Mouse (Mus musculus) lung, postnatal 0 days (tissue): ENCODE measurements around the gene Tmem145. TPM values are rescaled to one million over a fixed set of nuclear protein-coding genes. Genes with fewer than 3 reads are reported as not detected.

Experiments used
- ATAC-seq: fragments of 200-750 bp; cut with Nextera tagmentation; 2 replicates; pipeline ENCODE4 v1.8.0; 2017; ENCODE audit warnings: moderate library complexity
- DNase-seq: peaks from one replicate; pipeline ENCODE4 v3.0.0-alpha.2; 2016; ENCODE audit warnings: low spot score
- H3K27ac ChIP-seq: fragments of 300-500 bp; sonication (generic); 2 replicates; pipeline ENCODE4 v1.5.1; 2014; ENCODE audit warnings: antibody characterized with exemption, mild to moderate bottlenecking, low read length, mixed read lengths
- H3K27me3 ChIP-seq: fragments of 300-500 bp; sonication (generic); replicated peaks from 2 replicates; pipeline ENCODE4 v1.6.1; 2014; ENCODE audit warnings: low read length, mixed read lengths; ENCODE audit not compliant: insufficient read depth
- H3K36me3 ChIP-seq: fragments of 300-500 bp; sonication (generic); 2 replicates; pipeline ENCODE4 v1.6.1; 2014; ENCODE audit warnings: low read length, mixed read lengths; ENCODE audit not compliant: insufficient read depth
- H3K4me1 ChIP-seq: fragments of 300-500 bp; sonication (generic); 2 replicates; pipeline ENCODE4 v1.6.1; 2014; ENCODE audit warnings: antibody characterized with exemption, low read depth, low read length, mixed read lengths; ENCODE audit not compliant: insufficient read depth
- H3K4me2 ChIP-seq: fragments of 300-500 bp; sonication (generic); replicated peaks from 2 replicates; pipeline ENCODE4 v1.6.1; 2014; ENCODE audit warnings: low read depth, mild to moderate bottlenecking, low read length, moderate library complexity, mixed read lengths
- H3K4me3 ChIP-seq: fragments of 300-500 bp; sonication (generic); 2 replicates; pipeline ENCODE4 v1.5.1; 2014; ENCODE audit warnings: low read depth, low read length
- H3K9ac ChIP-seq: fragments of 300-500 bp; sonication (generic); replicated peaks from 2 replicates; pipeline ENCODE4 v1.6.1; 2014; ENCODE audit warnings: low read depth, mild to moderate bottlenecking
- H3K9me3 ChIP-seq: fragments of 300-500 bp; sonication (generic); 2 replicates; pipeline ENCODE4 v1.6.1; 2016; ENCODE audit warnings: low read length, mixed read lengths
- CTCF ChIP-seq: IDR thresholded peaks from 2 replicates; pipeline ENCODE4 v1.5.1; 2016; ENCODE audit warnings: antibody characterized with exemption, mild to moderate bottlenecking
- EP300 ChIP-seq: IDR thresholded peaks from 2 replicates; pipeline ENCODE4 v1.6.1; 2016; ENCODE audit warnings: antibody characterized with exemption, mild to moderate bottlenecking, control low read depth
- WGBS: fragments of 180-500 bp; shearing (Covaris S2); extraction: QIAGEN DNeasy Blood & Tissue Kit; methylation state at CpG from one replicate; pipeline ENCODE4 v1.1.7; 2014; 5-methylcytosine and 5-hydroxymethylcytosine counted together
- polyA plus RNA-seq: library from polyadenylated mRNA; unstranded; fragments of >200 nt; fragmentation: Nextera tagmentation; extraction: Ambion mirVana; gene quantifications from 2 replicates; pipeline ENCODE4 v1.2.1, GENCODE M21; 2015

Tmem145 gene
- polyA plus RNA-seq, 1 experiment from 2014 or later = not detected

DNA sequence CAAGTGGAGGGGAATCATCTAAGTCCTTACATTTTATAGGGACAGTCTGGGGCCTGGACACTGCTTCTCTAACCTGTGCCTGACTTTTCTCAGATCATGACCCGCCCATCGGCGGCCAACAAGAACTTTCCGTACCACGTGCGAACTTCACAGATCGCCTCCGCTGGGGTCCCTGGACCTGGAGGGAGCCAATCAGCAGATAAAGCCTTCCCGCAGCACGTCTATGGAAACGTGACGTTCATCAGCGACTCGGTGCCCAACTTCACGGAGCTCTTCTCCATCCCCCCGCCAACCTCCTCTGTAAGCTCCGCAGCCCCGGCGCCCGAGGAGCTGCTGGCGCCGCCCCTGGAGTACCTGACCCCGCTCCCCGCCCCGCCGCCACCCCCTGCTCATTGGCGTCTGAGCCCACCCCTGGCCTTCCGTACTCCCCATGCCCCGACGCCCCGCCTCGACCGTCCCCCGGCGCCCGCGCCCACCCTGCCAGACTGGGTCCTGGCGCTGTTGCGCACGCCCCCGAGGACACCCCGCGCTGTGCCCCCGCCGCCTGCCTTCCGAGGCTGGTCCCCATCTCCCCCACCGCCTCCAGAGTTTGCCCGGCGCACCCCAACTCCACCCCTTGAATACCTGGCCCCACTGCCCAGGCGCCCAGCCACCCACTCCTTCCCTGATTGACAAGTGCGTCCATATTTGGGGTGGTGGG, 8.8 kb downstream of the Tmem145 start:
- 3% methylated on average over 43 of the region's 51 CpGs for WGBS
- Histone ChIP-seq H3K4me1 (peaks cover 14% of the 10 kb centered on the region), H3K36me3 (no peaks in the 10 kb centered on the region), H3K9ac (no peak overlapping the region), H3K9me3 (no peaks in the 10 kb centered on the region), H3K4me3 (peak overlapping the region; percentile 29), H3K4me2 (peak overlapping the region; percentile 53), H3K27me3 (peaks cover 35% of the 10 kb centered on the region; the same call in 1 of the 2 replicates), H3K27ac (no peak overlapping the region)
- ATAC-seq (no peak), DNase-seq (no peak)
- no peak for TF ChIP-seq CTCF
- TF ChIP-seq EP300 = no peak

DNA sequence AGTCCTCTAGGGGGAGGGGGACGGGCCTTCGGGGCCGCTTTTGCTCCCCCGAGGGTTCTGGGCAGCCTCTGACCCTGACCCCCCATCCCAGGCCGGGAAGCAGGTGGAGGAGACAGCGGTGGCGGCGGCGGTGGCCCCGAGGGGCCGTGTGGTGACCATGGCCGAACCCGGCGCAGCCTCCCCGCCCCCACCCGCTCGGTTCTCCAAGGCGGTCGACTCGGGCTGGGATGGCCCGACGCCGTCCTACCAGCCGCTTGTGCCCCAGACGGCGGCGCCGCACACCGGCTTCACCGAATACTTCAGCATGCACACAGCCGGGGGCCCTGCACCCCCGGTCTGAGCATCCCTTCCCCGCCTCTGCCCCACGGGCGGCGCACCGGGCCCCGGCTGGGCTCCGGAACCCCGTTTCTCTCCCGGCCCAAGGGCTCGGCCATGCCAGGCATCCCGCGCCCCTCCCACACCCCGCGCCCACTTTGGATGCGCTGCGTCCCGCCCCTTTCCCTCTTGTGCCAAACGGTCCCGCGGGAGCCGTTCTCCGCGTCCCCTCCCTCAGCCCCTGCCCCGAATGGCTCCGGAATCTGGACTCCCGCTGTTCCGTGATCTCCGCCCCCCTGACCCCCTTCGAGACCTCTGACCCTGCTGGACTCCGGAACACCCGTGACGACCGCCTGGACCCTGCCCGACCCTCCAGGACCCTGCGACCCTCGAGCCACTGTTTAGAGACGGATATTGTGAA, 9.6 kb downstream of the Tmem145 start:
- Histone ChIP-seq H3K4me2 (peak overlapping the region; percentile 53), H3K4me3 (peak overlapping the region; percentile 29), H3K36me3 (no peaks in the 10 kb centered on the region), H3K9ac (no peak overlapping the region), H3K27ac (no peak overlapping the region), H3K4me1 (peaks cover 14% of the 10 kb centered on the region), H3K27me3 (peaks cover 35% of the 10 kb centered on the region; the same call in 1 of the 2 replicates), H3K9me3 (no peaks in the 10 kb centered on the region)
- DNase-seq = no peak
- TF ChIP-seq CTCF (no peak), EP300 (no peak)
- ATAC-seq = no peak
- 1% methylated on average over 51 of the region's 69 CpGs for WGBS

DNA sequence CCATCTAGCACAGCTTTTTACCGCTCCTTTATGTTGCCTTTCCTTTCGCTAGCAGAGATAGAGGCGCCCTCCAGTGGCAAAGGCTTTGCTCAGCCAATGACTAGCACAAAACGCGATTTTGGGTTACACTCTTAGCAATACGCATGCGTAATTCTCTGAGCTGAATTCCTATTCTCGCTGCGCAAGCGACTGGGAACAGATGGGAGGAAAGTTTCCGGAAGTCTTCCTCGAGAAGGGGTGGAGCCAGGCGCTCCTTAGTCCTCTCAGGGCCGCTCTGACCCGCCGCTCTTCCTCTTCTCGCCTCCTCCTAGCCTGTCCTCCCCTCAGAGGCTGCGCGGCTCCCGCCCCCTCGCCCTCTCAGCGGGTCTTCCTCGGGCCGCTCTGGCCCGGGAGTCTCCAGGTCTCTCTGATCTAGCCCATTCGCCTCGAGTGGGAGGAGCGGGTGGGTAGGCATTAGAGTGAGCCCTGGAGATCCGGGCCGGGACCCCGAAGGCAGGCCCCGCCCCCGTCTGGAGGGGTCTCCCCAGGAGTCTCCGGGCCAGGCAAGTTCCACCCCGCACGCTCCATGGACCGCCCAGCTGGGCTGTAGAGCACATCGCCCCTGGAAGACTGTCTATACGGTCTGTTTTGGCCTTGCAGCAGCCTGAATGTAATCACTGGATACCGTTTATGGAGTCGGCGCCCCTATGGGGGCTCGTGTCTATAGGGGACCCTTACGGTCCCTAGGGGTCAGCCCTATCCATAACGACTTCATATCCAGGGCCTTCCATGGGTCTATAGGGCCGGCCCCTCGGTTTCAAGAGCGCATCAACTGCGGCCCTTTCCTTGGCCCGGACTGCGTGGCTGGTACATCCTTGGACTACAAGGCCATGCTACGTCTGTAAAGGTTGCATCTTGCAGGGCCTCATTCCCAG, 10.9 kb downstream of the Tmem145 start, which contains the start of gene Megf8:
Gene Megf8, plus strand, starts transcription at position 633 of the 914 bp plus-strand sequence.
- Histone ChIP-seq H3K36me3 (no peaks in the 10 kb centered on the region), H3K9me3 (no peaks in the 10 kb centered on the region), H3K4me2 (peak within 1 kb of the TSS; percentile 77), H3K9ac (peak within 1 kb of the TSS; percentile 60), H3K27me3 (peaks cover 30% of the 10 kb centered on the region; the same call in 1 of the 2 replicates), H3K4me3 (peak within 1 kb of the TSS; percentile 50), H3K4me1 (peaks cover 14% of the 10 kb centered on the region), H3K27ac (peak within 1 kb of the TSS; percentile 70)
- DNase-seq (peak; percentile 100), ATAC-seq (peak; percentile 98)
- WGBS = under 1% methylated on average over 50 of the region's 52 CpGs
- TF ChIP-seq CTCF (peak; percentile 95), EP300 (peak; percentile 78)

DNA sequence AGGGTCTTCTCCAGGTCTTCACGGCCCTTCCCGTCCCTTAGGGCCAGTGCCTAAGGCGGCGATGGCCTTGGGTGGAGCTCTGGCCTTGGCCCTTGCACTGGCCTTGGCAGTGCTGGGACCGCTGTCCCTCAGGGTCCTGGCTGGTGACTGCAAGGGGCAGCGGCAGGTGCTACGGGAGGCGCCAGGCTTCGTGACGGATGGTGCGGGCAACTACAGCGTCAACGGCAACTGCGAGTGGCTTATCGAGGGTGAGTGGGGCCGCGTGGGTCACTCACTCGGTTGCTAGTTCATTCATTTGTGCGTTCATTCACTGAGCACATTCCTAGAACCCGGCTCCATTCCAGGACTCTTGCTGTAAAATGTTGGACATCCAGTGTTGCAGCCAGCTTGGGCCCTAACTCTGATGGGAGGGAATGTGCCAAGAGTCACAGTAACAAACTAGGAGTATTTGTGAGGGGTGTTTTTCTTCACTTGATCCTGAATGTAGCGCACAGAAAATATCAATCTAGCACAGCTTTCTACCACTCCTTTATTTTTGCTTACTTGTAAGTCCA, 11.6 kb downstream of the Tmem145 start:
- peak overlapping the region; percentile 77 for H3K4me2 ChIP-seq
- 14% methylated on average over 21 of the region's 21 CpGs for WGBS
- peak overlapping the region; percentile 50 for H3K4me3 ChIP-seq
- ATAC-seq (no peak), DNase-seq (no peak)
- TF ChIP-seq CTCF (no peak), EP300 (no peak)
- no peaks in the 10 kb centered on the region for H3K9me3 ChIP-seq
- peaks cover 26% of the 10 kb centered on the region; the same call in 1 of the 2 replicates for H3K27me3 ChIP-seq
- H3K9ac ChIP-seq = peak overlapping the region; percentile 60
- H3K27ac ChIP-seq = peak overlapping the region; percentile 70; the same call in 1 of the 2 replicates
- no peaks in the 10 kb centered on the region for H3K36me3 ChIP-seq
- peaks cover 14% of the 10 kb centered on the region for H3K4me1 ChIP-seq

DNA sequence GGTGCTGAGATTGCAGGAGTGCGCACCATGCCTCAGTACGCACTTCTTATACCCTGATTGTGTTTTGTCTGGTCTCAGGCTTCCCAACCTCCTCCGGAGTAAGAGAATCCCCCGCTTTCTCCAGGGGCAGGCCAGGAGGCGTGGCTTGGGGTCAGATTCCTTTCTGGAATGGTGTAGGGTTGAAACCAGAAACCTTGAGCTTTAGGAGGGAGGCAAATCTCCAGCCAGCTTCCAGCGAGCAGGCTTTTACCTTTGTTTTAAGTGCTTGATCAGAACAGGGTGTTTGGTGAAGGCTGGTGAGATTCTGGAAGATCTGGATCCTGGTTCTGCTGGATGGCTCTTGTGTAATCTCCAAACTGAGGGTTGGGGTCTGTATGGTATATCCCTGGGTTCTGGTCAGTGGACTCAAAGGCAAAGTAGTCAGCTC, 16.2 kb downstream of the Tmem145 start:
- Histone ChIP-seq H3K27ac (no peak overlapping the region), H3K36me3 (no peaks in the 10 kb centered on the region), H3K27me3 (no peaks in the 10 kb centered on the region), H3K4me3 (no peak overlapping the region), H3K4me1 (peaks cover 4% of the 10 kb centered on the region), H3K9me3 (no peaks in the 10 kb centered on the region), H3K9ac (no peak overlapping the region; the same call in 1 of the 2 replicates), H3K4me2 (no peak overlapping the region)
- DNase-seq (peak; percentile 49), ATAC-seq (peak; percentile 29; the same call in 1 of the 2 replicates)
- TF ChIP-seq CTCF (no peak), EP300 (no peak)
- 15% methylated on average over 6 of the region's 6 CpGs for WGBS
